Mouse (Mus musculus): ENCODE results near the gene Enox1. TPM values are rescaled to one million over a fixed set of nuclear protein-coding genes. Genes with fewer than 3 reads are reported as not detected.

Enox1 gene
- total RNA-seq, 2 experiments from 2014 or later, result not detected

DNA sequence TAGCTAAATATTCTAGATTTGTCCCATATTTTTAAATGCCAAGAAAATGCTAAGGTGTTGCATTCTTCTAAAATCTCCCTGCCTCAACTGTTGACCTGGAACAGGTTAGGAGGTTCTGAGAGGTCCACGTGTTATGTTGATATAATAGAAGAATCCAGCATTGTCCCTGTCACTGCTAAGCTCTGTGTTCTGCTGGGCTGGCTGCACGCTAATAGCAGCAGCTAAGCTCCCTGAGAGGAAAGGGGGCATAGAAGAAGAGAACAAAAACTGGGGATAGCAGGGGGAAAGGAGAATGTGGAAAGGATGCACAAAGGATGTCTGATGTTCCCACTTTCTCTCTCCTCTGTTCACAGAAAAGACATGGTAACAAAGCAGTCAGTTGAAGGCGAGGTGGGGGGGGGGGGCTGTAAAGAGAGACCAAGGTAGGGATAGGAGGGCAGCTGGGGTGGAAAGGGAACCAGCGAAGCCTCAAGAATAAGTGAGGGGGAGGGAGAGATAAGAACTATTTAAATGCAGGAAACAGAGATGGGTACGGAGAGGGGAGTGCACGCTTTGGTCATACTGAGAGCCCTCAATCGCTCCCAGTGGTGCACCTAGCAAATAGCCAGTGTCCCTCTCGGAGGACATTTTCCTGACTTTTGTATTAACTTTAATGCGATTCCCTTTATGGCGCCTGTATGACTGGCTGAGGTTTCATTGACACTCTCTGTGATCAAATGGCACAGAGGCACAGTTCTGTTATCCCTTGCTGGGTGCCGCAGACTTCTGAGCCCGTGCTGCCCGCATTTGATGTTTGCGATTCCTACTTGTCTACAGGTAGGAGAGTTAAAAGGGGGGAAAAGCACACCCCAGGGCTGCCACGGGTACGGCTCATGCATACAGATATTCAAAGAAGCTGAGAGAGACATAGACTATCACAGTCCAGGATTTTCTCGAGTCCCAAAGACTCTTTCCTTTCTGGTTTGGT, 110.5 kb downstream of the Enox1 start:
- ATAC-seq (replicated peaks; ENCODE audit: low FRiP score, poor library complexity, severe bottlenecking), result no peak

DNA sequence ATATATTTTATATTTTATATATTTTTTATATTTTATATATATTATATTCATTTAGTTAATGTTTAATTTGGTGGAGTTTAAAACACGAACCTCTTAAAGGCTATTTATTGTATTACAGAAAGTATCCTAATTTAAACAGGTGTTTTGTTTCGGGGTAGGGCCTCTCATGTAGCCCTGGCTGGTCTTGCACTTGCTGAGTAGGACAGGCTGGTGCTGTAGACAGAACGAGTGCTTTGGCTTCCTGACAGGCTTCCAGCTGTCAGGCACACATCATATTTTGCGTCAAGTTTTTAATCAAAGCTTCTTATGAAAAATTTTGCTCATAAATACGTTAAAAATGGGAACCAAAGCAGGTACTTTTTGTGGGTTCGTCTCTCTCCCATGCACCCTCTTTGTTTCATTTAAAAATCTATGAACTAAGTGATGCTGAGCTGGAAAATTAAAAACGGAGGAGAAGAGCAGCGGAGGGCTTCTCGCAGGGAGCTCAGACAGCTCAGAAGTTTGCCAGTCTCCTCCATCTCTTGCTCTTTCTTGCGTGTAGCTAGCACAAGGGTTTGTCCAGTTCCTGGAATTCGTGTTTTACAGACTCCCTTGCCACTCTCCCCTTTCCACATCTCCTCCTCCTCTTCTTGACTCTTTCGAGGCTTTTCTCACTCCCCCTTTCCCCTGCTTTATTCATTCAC, 115.8 kb downstream of the Enox1 start:
- no peak for ATAC-seq (replicated peaks; ENCODE audit: low FRiP score, poor library complexity, severe bottlenecking)

DNA sequence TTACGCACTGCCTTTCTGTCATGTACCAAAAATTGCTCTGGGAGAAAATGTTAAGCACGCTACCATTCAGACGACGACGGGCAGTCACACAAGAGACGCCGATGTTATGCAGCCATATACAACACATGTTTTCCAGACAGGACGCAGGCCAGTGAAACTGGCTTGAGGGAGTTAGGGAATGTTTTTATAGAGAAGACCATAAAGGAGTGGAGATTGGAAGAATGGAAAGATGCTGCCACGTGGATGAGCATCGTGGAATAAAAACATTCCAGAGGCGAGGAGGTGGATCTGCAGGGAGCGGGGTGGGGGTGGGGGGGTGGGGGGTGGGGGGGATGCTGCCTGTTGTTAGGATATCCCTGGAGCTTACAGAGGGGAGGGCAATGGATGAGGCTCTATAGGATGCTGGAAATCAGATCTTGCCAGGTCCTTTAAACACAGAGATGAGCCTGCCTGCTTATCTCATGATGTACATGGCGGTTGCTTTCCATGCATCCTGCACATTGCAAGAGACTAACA, 116.4 kb downstream of the Enox1 start:
- no peak for ATAC-seq (replicated peaks; ENCODE audit: low FRiP score, poor library complexity, severe bottlenecking)

DNA sequence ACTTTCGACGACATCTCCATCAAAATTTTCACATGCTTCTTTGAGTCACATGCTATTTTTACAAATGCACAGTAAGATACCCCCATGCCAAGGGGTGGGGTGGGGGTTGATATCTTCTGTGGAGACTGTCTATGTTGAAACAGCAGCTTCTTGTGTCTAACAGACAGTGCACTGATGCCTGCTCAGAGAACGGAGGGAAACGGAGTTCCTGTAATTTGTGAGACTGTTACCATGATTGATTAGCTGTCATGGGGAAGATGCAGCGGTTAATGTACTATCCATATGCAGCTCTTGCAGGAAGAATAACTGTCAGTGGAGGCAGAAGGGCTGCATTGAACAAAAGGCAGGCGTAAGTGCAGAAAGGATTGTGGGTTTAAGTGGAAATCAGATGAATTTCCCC, 117.2 kb downstream of the Enox1 start:
- ATAC-seq (replicated peaks; ENCODE audit: low FRiP score, poor library complexity, severe bottlenecking), result no peak

DNA sequence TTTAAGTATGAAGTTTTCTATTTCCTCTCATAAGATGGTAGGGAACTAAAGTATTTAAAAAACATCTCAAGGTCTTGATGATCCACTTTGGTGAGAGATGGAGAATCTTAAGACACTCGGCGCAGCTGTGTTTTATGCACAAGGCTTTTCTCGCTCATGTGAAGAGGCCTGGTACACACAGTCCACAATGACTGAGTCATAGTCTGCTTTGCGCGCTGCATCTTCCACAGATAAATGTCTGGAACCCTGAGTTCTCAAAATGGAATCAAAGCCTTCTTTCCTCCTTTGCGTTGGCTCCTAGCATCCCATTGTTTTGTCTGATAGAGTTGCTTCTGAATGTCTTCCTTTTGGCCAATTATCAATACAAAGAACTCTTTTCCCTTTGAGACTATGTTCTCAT, 119.0 kb downstream of the Enox1 start:
- ATAC-seq (replicated peaks; ENCODE audit: low FRiP score, poor library complexity, severe bottlenecking), result no peak

DNA sequence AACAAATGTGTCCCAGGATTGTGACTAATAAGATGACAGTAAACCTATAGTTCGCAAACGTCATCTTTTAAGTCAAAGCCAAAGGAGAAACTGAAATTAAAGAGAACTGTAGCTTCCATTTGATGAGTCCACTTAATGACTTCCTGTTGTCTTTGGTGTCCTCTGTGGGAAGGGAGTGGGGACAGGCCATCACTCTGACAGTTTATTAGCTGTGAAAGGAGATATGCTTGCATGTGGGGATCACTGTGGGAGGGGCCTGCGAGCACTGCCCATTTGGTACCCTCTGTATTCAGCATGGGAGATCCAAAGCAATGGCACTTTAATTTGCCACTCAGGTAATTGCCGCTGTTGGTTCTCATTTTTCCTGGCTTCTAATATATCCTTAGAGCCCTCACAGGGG, 122.6 kb downstream of the Enox1 start:
- ATAC-seq (replicated peaks; ENCODE audit: low FRiP score, poor library complexity, severe bottlenecking), result no peak

DNA sequence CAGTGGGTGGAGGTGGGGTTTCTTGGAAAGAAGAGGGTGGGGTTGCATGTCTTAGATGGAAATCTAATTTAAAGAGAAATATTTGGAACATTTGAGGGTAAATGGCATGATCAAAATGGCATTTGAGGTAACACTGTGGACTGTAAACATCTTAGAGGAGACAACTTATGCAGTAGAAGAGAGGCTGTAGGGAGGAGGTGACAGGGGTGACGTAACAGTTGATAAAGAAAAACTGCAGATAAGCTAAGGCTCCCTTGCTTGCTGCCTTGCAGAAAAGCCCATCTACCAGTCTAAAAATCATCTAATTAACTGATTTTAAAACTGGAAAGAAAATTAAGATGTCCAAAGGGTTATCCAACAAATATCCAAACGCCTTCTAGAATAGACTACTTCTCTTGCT, 123.9 kb downstream of the Enox1 start:
- no peak for ATAC-seq (replicated peaks; ENCODE audit: low FRiP score, poor library complexity, severe bottlenecking)

DNA sequence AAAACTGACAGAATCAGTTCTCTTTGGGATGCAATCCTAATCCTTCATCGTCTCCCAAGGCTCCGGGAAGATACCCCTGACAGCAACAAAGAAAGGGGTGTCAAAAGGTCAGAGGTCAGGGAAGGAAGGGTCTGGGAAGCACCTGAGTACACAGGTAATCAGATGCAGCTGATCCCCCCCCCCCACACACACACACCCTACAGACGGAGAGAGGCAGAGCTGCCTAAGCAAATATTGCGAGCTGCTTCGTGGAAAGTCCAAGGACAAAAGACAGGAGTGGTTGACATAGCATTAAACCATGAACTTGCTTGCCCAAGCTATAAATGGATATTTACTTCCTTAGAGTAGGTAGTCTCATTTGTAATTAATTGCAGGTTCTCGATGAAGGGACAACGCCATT, 124.3 kb downstream of the Enox1 start:
- ATAC-seq (replicated peaks; ENCODE audit: low FRiP score, poor library complexity, severe bottlenecking), result no peak

DNA sequence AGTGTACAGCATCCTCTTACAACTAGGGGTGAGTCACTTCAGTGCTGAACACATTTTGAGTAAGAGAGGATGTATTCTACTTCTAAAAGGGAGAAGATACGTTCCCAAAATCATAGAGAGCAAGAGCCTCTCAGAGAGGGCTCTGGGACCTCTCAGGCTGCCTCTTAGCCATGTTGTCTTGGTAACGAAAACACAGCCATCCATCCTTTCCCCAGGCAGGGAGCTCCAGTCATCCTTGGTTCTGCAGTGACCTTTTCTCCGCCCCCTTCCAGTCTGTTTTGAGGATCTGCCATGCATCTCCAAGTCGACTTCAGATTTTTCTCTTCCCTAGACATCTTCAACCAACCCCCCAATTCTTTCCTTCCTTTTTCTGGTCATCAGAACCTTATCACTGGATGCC, 127.4 kb downstream of the Enox1 start:
- no peak for ATAC-seq (replicated peaks; ENCODE audit: low FRiP score, poor library complexity, severe bottlenecking)

DNA sequence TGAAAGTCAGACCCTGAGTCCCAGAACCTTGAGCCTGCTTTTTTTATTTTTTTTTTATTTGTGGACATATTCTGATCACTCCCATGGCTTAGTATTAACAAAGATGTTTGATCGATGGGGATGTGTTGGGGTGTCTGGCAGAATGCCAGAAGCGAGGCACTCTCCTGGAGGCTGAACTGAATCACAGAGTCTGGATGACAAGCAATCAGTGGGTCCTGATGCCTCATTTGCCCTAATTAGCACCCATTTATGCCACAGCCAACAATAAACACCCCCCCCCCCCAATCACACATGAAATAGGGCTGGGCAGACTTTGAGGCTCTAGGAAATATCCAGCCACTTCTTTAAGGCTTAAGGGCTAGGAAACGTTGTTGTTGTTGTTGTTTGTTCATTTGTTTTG, 128.9 kb downstream of the Enox1 start:
- no peak for ATAC-seq (replicated peaks; ENCODE audit: low FRiP score, poor library complexity, severe bottlenecking)

DNA sequence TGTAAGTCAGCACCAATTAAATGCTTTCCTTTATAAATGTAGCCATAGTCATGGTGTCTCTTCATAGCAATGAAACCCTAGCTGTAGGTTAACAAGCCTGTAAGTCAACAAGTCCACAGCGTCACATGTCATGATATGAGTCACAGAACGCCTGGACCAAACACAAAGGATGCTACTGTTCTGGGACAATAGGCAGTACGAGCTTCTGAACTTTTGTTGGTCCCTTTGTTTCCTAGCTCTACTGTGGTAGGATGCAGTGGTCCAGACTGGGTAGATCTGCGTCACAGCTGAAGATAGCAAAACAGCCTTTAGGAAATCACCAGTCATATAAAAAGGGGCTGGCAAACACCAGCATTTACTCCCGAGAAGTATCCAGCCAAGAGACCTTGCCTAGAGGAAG, 135.2 kb downstream of the Enox1 start:
- no peak for ATAC-seq (replicated peaks; ENCODE audit: low FRiP score, poor library complexity, severe bottlenecking)

DNA sequence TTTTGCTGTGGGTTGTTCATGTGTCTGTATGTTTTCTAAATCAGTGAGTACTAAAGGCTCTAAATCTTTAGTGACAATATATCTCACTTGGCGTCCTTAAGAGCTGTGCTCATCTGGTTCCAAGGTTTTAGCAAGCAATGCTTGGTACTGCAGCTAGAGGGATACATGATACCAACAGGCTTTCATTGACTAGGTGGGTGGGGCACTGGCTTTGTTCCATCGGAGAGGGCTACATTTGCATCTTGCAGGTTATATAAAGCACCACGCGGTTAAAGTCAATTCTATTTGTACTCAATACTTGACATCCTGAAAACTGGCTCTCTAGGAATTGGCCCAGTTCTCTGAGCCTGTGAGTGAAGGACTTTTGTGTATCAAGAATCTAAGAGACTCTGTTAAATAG, 140.5 kb downstream of the Enox1 start:
- ATAC-seq (replicated peaks; ENCODE audit: low FRiP score, poor library complexity, severe bottlenecking), result no peak

DNA sequence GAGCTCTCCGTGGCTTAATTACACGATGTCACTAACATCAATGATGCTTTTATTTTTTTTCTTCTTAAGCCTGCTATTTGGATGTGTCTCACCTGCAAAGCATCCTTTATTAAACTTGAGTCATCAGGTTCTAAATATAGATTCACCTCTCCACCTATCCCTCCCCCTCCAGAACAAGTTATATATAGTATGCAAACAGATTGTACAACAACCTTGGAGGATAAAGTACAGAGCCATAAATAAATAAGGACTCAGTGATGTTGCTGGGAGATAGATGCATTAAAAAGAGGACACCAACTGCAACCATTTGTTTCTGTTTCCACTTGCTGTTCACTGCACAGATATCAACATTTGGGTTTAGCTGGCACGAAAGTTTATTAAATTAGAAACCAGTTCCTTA, 141.8 kb downstream of the Enox1 start:
- no peak for ATAC-seq (replicated peaks; ENCODE audit: low FRiP score, poor library complexity, severe bottlenecking)

DNA sequence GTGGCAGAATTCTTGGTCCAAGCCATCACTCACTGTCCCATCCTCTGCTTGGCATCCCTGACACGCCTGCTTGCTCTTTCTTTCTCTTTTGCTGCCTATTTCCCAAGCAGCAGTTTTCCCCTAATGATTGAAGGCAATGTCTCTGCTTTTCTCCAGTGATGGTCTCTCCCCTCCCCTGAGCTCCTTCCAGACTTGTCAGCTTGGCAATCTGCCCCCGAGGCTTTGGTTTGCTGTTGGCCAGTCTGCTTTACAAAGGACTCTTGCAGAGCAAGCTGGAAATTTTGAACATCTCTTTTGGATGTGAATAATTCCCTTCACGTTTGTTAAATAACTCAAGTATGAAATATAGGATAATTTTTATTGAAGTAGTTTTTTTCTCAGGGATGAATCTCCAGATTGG, 153.0 kb downstream of the Enox1 start:
- ATAC-seq (replicated peaks; ENCODE audit: low FRiP score, poor library complexity, severe bottlenecking), result no peak

DNA sequence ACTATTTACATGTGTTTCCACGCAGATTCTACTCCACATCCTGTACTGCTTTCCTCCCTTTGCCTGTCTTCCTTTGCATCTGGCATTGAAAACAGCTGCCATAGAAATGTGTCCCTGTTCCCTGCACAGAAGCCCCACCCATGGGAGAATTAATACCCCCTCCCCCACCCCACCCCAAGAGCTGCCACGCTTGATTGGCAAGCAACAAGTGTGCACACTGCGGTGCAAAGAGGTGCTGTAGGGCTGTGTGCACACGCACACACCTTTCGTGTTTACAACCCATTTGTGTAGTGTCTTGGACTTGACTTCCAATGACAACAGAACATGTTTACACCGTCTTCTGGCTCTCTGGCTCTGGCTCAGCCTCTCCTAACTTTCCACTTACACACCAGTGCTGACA, 154.9 kb downstream of the Enox1 start:
- no peak for ATAC-seq (replicated peaks; ENCODE audit: low FRiP score, poor library complexity, severe bottlenecking)

DNA sequence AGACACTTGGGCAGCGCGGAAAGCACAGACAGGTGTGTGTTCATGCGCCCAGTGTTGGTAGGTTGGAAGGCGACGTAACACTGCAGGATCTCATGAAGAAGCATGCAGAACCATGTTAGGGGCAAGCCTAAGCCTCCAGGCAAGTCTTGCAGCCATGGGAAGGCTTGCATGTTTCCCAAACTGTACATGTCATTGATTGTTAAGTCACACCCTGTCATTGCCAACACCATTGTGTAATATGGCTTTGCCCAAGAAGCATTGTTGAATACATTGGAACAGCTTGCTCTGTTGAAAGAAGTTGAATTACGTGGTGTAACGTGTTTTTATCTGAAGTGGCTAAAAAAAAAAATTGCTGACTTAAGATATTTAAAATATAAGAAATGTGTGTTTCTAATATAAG, 162.8 kb downstream of the Enox1 start:
- no peak for ATAC-seq (replicated peaks; ENCODE audit: low FRiP score, poor library complexity, severe bottlenecking)

DNA sequence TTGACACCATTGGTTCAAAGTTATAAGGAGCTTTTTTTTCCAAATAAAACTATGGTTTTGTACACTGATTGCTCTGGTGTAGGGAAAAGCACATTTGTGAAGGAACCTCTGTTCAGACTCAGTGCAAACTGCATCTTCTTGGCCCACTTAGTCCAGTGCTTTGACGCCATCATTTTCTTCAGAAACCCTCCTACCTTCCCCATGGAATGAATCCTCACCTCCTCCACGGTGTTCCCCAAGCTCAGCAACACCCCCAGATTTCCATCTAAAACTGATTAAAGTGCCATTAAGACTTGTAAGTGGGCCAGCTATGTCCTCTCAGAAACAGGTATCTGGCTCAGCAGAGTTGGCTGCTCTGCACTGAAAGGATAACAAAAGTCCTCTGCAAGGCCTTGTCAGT, 167.8 kb downstream of the Enox1 start:
- ATAC-seq (replicated peaks; ENCODE audit: low FRiP score, poor library complexity, severe bottlenecking), result no peak

DNA sequence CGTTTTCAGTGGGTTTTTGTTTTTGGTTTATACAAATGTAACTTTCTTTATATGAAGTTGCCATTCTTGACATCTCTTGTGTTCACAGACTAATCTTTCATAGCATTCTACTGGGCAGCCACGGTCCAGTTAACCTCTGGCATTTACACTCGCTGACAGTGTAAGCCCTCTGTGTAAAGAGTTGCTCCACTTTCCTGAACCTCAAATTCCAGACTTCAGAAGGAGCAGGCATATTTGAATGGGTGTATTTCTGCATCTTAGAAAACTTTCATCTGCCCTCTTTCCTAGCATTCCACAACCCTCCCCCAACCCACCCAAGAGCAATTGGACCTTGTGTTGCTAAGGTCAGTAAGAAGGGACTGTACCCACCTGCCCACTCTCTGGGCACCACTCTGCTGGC, 171.1 kb downstream of the Enox1 start:
- ATAC-seq (replicated peaks; ENCODE audit: low FRiP score, poor library complexity, severe bottlenecking), result no peak

DNA sequence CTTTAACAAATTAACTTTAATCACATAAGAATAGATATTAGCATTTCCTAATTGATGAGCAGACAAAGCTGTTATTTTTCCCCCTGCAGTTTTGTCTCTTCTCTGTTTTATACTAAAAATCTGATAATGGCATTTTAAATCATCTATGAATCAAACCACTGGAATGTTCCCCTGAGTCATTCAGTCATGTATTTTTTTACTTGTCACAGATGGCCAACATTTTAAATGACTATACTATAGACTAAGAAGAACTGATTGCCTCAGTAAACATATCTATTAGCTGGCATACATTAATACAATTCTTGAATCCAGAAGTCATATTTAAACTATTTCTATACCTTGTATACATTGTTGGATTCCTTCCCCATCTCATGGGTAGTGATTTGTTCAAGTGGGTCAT, 173.2 kb downstream of the Enox1 start:
- ATAC-seq (replicated peaks; ENCODE audit: low FRiP score, poor library complexity, severe bottlenecking), result no peak

DNA sequence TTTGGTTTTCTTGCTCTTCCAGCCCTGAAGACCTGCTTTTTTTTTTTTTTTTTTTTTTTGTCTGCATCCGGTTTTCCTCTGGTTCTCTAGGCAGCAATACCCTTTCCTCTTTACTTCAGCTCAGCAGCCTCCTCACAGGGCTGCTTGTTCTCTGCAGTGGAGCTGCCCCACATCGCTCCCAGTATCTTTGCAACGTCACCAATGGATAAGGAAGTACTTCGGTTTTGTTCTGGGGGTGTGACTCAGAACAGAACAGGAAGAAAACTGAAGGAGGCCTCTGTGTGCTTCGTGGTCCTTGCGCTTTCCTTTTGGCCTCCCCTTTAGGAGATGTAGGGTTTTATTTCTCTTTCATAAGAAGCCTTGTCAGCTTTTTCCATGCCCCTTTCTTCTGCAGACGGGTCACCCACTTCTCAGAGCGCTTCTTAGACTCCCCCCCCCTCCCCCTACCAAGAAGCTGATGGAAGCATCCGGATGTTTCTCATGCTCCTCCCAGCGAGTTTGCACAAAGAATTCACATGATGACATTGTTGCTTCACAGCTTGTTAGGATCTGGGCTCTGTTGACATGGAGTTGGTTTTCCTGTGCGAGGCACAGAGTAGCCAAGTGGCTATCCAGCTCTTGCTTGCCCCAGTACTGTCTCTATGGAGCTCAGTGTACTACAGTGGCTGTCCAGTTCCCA, 187.2 kb downstream of the Enox1 start:
- ATAC-seq (replicated peaks; ENCODE audit: low FRiP score, poor library complexity, severe bottlenecking), result no peak

DNA sequence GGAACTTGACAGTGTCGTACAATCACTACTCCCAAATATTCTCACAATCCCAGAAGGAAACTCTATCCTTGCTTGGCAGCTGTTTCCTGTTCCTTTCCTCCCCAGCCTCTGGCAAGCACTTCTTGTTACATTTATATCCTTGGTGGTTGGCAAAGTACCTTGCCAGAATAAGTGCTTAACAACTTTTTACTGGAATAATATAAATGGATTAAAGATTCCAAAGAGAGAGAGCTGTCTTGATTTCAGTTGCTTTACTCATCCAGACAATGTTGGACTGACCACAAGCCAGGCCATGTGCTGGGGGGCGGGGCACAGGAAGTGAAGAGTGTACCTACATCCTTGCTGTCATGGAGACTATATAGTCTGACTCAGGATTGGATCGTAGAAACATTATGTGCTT, 189.7 kb downstream of the Enox1 start:
- no peak for ATAC-seq (replicated peaks; ENCODE audit: low FRiP score, poor library complexity, severe bottlenecking)
